Mouse (Mus musculus) lung, adult 2 months (tissue): ENCODE data around the gene Gm49416. TPM values are rescaled to one million over a fixed set of nuclear protein-coding genes. Genes with fewer than 3 reads are reported as not detected.

ENCODE experiments used
- DNase-seq: peaks from one replicate; pipeline ENCODE4 v3.0.0; 2022
- H3K4me1 ChIP-seq: fragments of 200-500 bp; 2 replicates; pipeline ENCODE4 v1.6.1; 2011; ENCODE audit warnings: low read length; ENCODE audit not compliant: control insufficient read depth, insufficient read depth
- H3K4me3 ChIP-seq: fragments of 200-500 bp; replicated peaks from 2 replicates; pipeline ENCODE3; 2011; ENCODE audit warnings: low read depth, mild to moderate bottlenecking, control low read depth, low read length; ENCODE audit errors: extremely low read depth
- CTCF ChIP-seq: fragments of 200-500 bp; IDR thresholded peaks from 2 replicates; pipeline ENCODE4 v1.5.1; 2011; ENCODE audit warnings: mild to moderate bottlenecking, low read length, control low read depth; ENCODE audit not compliant: insufficient read depth
- POLR2A ChIP-seq: fragments of 200-500 bp; IDR thresholded peaks from 2 replicates; pipeline ENCODE4 v1.6.1; 2011; ENCODE audit warnings: low read depth, mild to moderate bottlenecking, control low read depth, low read length, borderline replicate concordance; ENCODE audit errors: extremely low read depth
- WGBS: fragments of 180-500 bp; shearing (Covaris S2); methylation state at CpG from one replicate; pipeline ENCODE4 v1.1.7; 2018; 5-methylcytosine and 5-hydroxymethylcytosine counted together
- polyA plus RNA-seq: library from polyadenylated mRNA; depleted of rRNA; stranded (reverse); fragments of >200 nt; gene quantifications from 2 replicates; pipeline ENCODE4 v1.2.3, GENCODE M21; 2012; rRNA removed

The Gm49416 gene
- polyA plus RNA-seq, result not detected in 2 replicates

- DNase-seq, result peak; percentile 90
- WGBS, result under 1% methylated on average over 58 of the region's 58 CpGs
- Histone ChIP-seq H3K4me1 (peaks cover 3% of the 10 kb centered on the region; the same call in 1 of the 2 replicates), H3K4me3 (peak within 1 kb of the TSS; percentile 96)
- TF ChIP-seq POLR2A (no peak; the same call in 1 of the 2 replicates), CTCF (no peak)
Observed at GRCm38 (mm10) chr19:8888511-8889385, at the start of gene Gm49416, which contains the start of gene 1810009A15Rik. Gm49416 (plus strand) TSS chr19:8888926. 1810009A15Rik (plus strand) TSS chr19:8888853.

DNA sequence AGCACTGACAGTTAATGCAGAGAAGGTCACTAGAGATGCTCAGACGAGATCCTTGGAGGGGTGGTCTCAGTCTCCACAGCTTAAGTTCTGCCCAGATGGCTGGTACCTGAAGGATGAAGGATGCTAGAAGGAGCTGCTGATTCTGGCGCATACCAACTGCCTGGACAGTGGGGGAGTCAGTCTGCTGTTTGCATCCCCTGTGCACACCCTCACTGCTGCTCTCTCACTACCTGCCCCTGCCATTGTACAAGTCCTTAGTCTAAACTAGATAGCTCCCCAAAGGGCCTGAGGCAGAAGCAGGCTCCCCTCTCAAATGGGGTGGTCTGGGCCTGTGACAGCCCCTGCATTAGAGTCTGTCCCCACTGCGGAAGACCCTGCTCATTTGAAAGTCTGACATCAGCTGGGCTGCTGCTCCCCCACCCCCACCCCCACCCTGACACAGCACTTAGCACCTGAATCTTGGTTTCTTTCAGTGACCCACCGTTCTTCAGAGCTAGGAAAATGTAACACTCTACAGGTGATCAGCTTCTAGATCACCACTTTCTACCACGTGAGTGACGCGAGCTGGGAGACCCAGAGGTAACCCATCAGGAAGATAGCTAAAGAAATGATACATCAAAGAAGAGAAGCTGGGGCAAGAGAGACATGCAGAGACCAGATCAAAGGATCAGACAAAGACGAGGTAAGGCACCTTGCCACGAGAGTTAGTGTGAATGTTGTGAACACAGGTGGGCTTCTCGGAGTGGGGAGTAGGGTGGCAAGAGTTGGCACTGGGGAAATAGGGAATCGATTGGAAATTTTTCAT, 49.4 kb upstream of the Gm49416 start, which contains the start of gene Gng3:
Gene Gng3, minus strand, starts transcription at position 92 of the 805 bp plus-strand sequence.
- WGBS, result 81% methylated on average over 11 of the region's 11 CpGs
- H3K4me3 ChIP-seq, result peak within 1 kb of the TSS; percentile 72
- TF ChIP-seq POLR2A (no peak), CTCF (no peak)
- no peak for DNase-seq
- H3K4me1 ChIP-seq, result peaks cover 8% of the 10 kb centered on the region; the same call in 1 of the 2 replicates

DNA sequence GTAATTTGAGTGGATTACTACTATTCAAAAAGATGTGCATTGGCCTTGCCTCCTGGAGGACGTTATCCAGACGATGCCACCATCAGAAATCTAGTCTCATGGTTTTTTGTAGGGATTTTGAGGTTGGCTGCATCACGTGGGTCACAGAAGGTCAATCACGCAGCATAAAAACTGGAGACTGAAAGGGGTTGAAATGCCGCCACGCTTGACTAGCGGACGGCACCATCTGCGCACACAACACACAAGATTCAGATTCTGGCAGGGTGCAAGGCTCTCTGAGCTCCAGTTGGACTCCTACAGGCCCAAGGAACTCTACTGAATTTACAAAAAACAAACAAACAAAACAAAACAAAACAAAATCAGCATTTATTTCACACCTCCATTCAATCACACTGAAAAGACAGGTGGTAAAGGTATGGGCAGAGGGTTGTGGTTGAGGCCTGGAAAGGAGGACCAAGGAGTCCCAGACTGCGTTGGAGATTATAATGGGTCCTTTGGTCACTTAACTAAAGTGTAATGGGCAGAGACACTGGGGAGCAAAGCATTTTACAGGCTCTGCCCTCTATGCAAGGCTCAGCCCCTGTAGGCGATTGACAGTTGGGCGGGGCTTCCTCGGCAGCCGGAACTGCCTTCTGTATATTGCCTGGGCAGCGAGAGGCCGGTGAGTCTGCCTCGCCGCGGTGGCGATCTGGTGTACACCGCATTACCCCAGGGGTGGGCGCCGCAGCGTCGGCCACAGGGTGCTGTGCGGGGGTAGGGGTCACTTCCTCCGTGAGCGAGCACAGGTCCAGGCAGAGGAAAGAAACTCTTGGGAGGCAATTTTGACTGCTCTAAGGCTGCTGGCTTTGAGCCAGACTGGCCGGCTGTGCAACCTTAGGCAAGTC, 48.6 kb upstream of the Gm49416 start:
- Histone ChIP-seq H3K4me1 (peaks cover 8% of the 10 kb centered on the region; the same call in 1 of the 2 replicates), H3K4me3 (peak overlapping the region; percentile 74)
- peak; percentile 75 for DNase-seq
- peak; percentile 65; the same call in 1 of the 2 replicates for TF ChIP-seq POLR2A
- no peak for TF ChIP-seq CTCF
- 27% methylated on average over 29 of the region's 29 CpGs for WGBS

- Histone ChIP-seq H3K4me1 (peaks cover 8% of the 10 kb centered on the region; the same call in 1 of the 2 replicates), H3K4me3 (no peak overlapping the region)
- DNase-seq, result no peak
- TF ChIP-seq CTCF (no peak), POLR2A (no peak)
- 84% methylated on average over 7 of the region's 7 CpGs for WGBS
Observed at GRCm38 (mm10) chr19:8841012-8841411, 47.7 kb upstream of the Gm49416 start.

- no peak overlapping the region for H3K4me3 ChIP-seq
- no peak for TF ChIP-seq POLR2A
- TF ChIP-seq CTCF, result no peak
- DNase-seq, result no peak
- WGBS, result 74% methylated on average over 6 of the region's 6 CpGs
- H3K4me1 ChIP-seq, result peaks cover 8% of the 10 kb centered on the region; the same call in 1 of the 2 replicates
Observed at GRCm38 (mm10) chr19:8842961-8843360, 45.8 kb upstream of the Gm49416 start.

DNA sequence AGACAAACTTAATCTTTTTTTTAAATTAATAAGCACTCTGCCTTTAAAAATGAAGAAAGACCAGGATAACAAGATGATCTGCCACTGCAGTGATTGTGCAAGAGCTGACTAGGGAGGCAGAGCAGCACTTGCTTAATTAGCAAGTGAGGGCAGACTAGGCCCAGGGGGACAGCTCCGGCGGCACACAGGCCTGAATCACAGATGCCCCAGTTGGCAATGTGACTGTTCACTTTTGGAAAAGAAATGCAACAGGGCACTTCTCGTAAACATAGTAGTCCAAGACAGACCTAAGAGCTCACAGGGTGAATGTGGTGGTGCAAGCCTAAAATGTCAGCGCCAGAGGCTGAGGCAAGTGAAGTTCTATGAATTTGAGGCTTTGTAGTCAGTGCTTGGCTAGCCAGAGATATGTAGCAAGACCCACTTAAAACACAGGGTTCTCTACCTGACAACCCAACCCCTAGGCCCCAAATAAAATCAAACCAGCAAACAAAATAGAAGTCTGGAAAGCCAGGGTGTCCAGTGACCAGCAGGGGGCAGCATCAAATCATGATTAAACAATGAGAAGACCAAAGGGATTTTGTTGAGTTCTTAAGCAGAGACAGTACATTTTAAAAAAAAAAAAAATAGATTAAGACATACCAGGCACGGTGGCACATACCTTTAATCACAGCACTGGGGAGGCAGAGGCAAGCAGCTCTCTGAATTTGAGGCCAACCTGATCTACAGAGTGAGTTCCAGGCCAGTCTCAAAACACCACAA, 44.2 kb upstream of the Gm49416 start:
- no peak overlapping the region for H3K4me3 ChIP-seq
- 49% methylated on average over 5 of the region's 5 CpGs for WGBS
- peak; percentile 51; the same call in 1 of the 2 replicates for TF ChIP-seq CTCF
- no peak for TF ChIP-seq POLR2A
- DNase-seq, result peak; percentile 67
- H3K4me1 ChIP-seq, result peaks cover 3% of the 10 kb centered on the region; the same call in 1 of the 2 replicates

- 82% methylated on average over 5 of the region's 5 CpGs for WGBS
Observed at GRCm38 (mm10) chr19:8848356-8848755, 40.4 kb upstream of the Gm49416 start.

GRCm38 (mm10) chr19:8850402-8850901, 38.3 kb upstream of the Gm49416 start, which contains the start of gene Lrrn4cl:
Lrrn4cl (plus strand) TSS chr19:8850768.
- H3K4me3 ChIP-seq, result no peak within 1 kb of the TSS
- DNase-seq, result no peak
- 26% methylated on average over 7 of the region's 7 CpGs for WGBS
- no peak for TF ChIP-seq CTCF
- H3K4me1 ChIP-seq, result no peaks in the 10 kb centered on the region

More at GRCm38 (mm10) chr19:8848356-8848755, 40.4 kb upstream of the Gm49416 start:
- DNase-seq, result no peak
- H3K4me3 ChIP-seq, result no peak overlapping the region
- no peaks in the 10 kb centered on the region for H3K4me1 ChIP-seq
- TF ChIP-seq CTCF, result no peak
- no peak for TF ChIP-seq POLR2A
